ENCODE assay signal across 8 mouse cellular contexts in genomic region chr2:146839303-146840030, GRCm38 (mm10). TPM values are rescaled to one million over a fixed set of nuclear protein-coding genes. Genes with fewer than 3 reads are reported as not detected.
DNase-seq lines count a peak whose midpoint lies in the region; ATAC-seq and TF ChIP-seq lines count a peak whose summit lies in the region.
"Had no signal": no experiment of that assay in that cellular context is flagged by ENCODE, and none has a peak within 500 bp of the region (broad histone marks: within the 10 kb centered on the region; RNA-seq: fewer than 3 reads in every experiment).

No protein-coding gene starts in this region.

- ATAC-seq in embryonic facial prominence, embryonic 12.5 days (ENCODE audit: insufficient number of reproducible peaks, insufficient read depth, low FRiP score, low TSS enrichment), result no peak
- 0 out of 2 replicates have a peak, but pooled peaks have one; percentile 13 for ATAC-seq in neural tube, embryonic 13.5 days (ENCODE audit: low read depth)

- peaks cover 12% of the 10 kb centered on the region for H3K27me3 ChIP-seq in kidney, adult 2 months (replicated peaks; ENCODE audit: control insufficient read depth, insufficient read depth, low read length)
- peaks cover 80% of the 10 kb centered on the region for H3K27me3 ChIP-seq in embryonic facial prominence, embryonic 12.5 days
- peaks cover 100% of the 10 kb centered on the region for H3K27me3 ChIP-seq in hindbrain, embryonic 10.5 days (ENCODE audit: insufficient read depth, poor library complexity, severe bottlenecking)
- H3K27me3 ChIP-seq in neural tube, embryonic 13.5 days, result peaks cover 96% of the 10 kb centered on the region

- H3K9me3 ChIP-seq in embryonic facial prominence, embryonic 12.5 days, result no peaks in the 10 kb centered on the region
- no peaks in the 10 kb centered on the region for H3K9me3 ChIP-seq in hindbrain, embryonic 10.5 days
- H3K9me3 ChIP-seq in neural tube, embryonic 13.5 days, result no peaks in the 10 kb centered on the region

- H3K36me3 ChIP-seq in kidney, adult 2 months (ENCODE audit: control insufficient read depth, insufficient read depth, low read length), result no peaks in the 10 kb centered on the region
- H3K36me3 ChIP-seq in embryonic facial prominence, embryonic 12.5 days, result no peaks in the 10 kb centered on the region
- no peaks in the 10 kb centered on the region for H3K36me3 ChIP-seq in hindbrain, embryonic 10.5 days
- H3K36me3 ChIP-seq in neural tube, embryonic 13.5 days, result no peaks in the 10 kb centered on the region

- 6% methylated on average over 36 of the region's 36 CpGs for WGBS in kidney, adult 2 months
- WGBS in embryonic facial prominence, embryonic 12.5 days, result 2% methylated on average over 36 of the region's 36 CpGs
- WGBS in hindbrain, embryonic 10.5 days, result 2% methylated on average over 36 of the region's 36 CpGs
- 2% methylated on average over 36 of the region's 36 CpGs for WGBS in neural tube, embryonic 13.5 days

- peak; percentile 15 for DNase-seq in kidney, postnatal 10 days
- no peak for DNase-seq in kidney, adult 2 months
- peak; percentile 56 for DNase-seq in hindbrain, embryonic 10.5 days (ENCODE audit: low spot score)
- no peak for DNase-seq in urinary bladder, postnatal 25 days (ENCODE audit: low spot score)
- DNase-seq in lung, postnatal 25 days (ENCODE audit: low spot score), result no peak
- DNase-seq: lung, adult 18-20 months had no signal

- H3K4me2 ChIP-seq in embryonic facial prominence, embryonic 12.5 days (replicated peaks), result peak overlapping the region; percentile 11; the same call in 1 of the 2 replicates
- H3K4me2 ChIP-seq in neural tube, embryonic 13.5 days, result peak overlapping the region; percentile 55

- H3K27ac ChIP-seq in kidney, adult 2 months (ENCODE audit: insufficient read depth, low read depth, low read length), result no peak overlapping the region
- H3K27ac ChIP-seq in embryonic facial prominence, embryonic 12.5 days, result no peak overlapping the region
- peak overlapping the region; percentile 68; the same call in 1 of the 2 replicates for H3K27ac ChIP-seq in hindbrain, embryonic 10.5 days
- H3K27ac ChIP-seq in neural tube, embryonic 13.5 days (replicated peaks), result peak overlapping the region; percentile 90

- TF ChIP-seq CTCF in kidney, adult 2 months (conservative IDR thresholded peaks at IDR 0.05; ENCODE audit: insufficient read depth, insufficient read length, low read depth, low read length), result no peak

- no peaks in the 10 kb centered on the region for H3K4me1 ChIP-seq in kidney, adult 2 months (ENCODE audit: control insufficient read depth, insufficient read depth, low read length)
- H3K4me1 ChIP-seq in embryonic facial prominence, embryonic 12.5 days, result peaks cover 11% of the 10 kb centered on the region
- peaks cover 38% of the 10 kb centered on the region for H3K4me1 ChIP-seq in hindbrain, embryonic 10.5 days (replicated peaks)
- peaks cover 42% of the 10 kb centered on the region for H3K4me1 ChIP-seq in neural tube, embryonic 13.5 days (replicated peaks)

- H3K9ac ChIP-seq in embryonic facial prominence, embryonic 12.5 days, result no peak overlapping the region
- H3K9ac ChIP-seq in neural tube, embryonic 13.5 days, result peak overlapping the region; percentile 69

- TF ChIP-seq POLR2A in kidney, adult 2 months (IDR thresholded peaks at IDR 0.05; ENCODE audit: low read depth, low read length), result no peak

- H3K4me3 ChIP-seq in kidney, adult 2 months (ENCODE audit: insufficient read depth, low read depth, low read length), result no peak overlapping the region
- H3K4me3 ChIP-seq in embryonic facial prominence, embryonic 12.5 days, result no peak overlapping the region
- H3K4me3 ChIP-seq in hindbrain, embryonic 10.5 days, result peak overlapping the region; percentile 41
- peak overlapping the region; percentile 38 for H3K4me3 ChIP-seq in neural tube, embryonic 13.5 days

RNA-seq across cellular contexts. Expression of gene Kiz, which starts 16.2 kb away (rescaled TPM):
- 7.7 and 11.5 TPM in 2 replicates for polyA plus RNA-seq in kidney, adult 2 months (2012; rRNA removed)
- 27.1 and 29.8 TPM in 2 replicates for polyA plus RNA-seq in embryonic facial prominence, embryonic 12.5 days (2016; fragmentation: Nextera tagmentation; extraction: Ambion mirVana)
- polyA plus RNA-seq in hindbrain, embryonic 10.5 days (2016; fragmentation: Nextera tagmentation; extraction: Ambion mirVana), result 23.6 and 23.9 TPM in 2 replicates
- polyA plus RNA-seq in neural tube, embryonic 13.5 days (2015; fragmentation: Nextera tagmentation; extraction: Ambion mirVana), result 36.4 and 37.0 TPM in 2 replicates

Comparison
In these comparisons a context has a peak if more than half of its experiments do, and no peak if none do; other contexts are left out.
1. DNase-seq: peak in kidney, postnatal 10 days (single experiment) and hindbrain, embryonic 10.5 days (single experiment); none in kidney, adult 2 months (single experiment), urinary bladder, postnatal 25 days (single experiment) and lung, postnatal 25 days (single experiment).
2. H3K27ac ChIP-seq: peak in hindbrain, embryonic 10.5 days (single experiment) and neural tube, embryonic 13.5 days (single experiment); none in kidney, adult 2 months (single experiment) and embryonic facial prominence, embryonic 12.5 days (single experiment).
3. H3K4me3 ChIP-seq: peak in hindbrain, embryonic 10.5 days (single experiment) and neural tube, embryonic 13.5 days (single experiment); none in kidney, adult 2 months (single experiment) and embryonic facial prominence, embryonic 12.5 days (single experiment).